Mouse (Mus musculus) heart, adult 2 months (tissue): ENCODE results near the gene Fgfr2. TPM values are rescaled to one million over a fixed set of nuclear protein-coding genes. Genes with fewer than 3 reads are reported as not detected.
A peak's percentile ranks its signal among the peaks of the same experiment; 100 is the strongest.

ENCODE experiments used
- DNase-seq, 2 experiments: peaks; one replicate each; pipeline ENCODE4 v3.0.0; 2021
- H3K27ac ChIP-seq: fragments of 200-600 bp; 2 replicates; pipeline ENCODE4 v1.8.1; 2022
- H3K27me3 ChIP-seq: fragments of 200-500 bp; 2 replicates; pipeline ENCODE4 v1.6.1; 2012; ENCODE audit warnings: mild to moderate bottlenecking, low read length, inconsistent platforms, mixed read lengths; ENCODE audit not compliant: control insufficient read depth, insufficient read depth
- H3K36me3 ChIP-seq: fragments of 200-500 bp; 2 replicates; pipeline ENCODE4 v1.6.1; 2012; ENCODE audit warnings: low read length, inconsistent platforms; ENCODE audit not compliant: control insufficient read depth, insufficient read depth
- H3K4me1 ChIP-seq: fragments of 200-500 bp; 2 replicates; pipeline ENCODE4 v1.6.1; 2011; ENCODE audit warnings: low read length; ENCODE audit not compliant: control insufficient read depth, insufficient read depth
- H3K4me3 ChIP-seq: fragments of 200-600 bp; 2 replicates; pipeline ENCODE4 v1.8.1; 2022
- H3K79me2 ChIP-seq: fragments of 200-500 bp; replicated peaks from 2 replicates; pipeline ENCODE4 v1.6.1; 2012; ENCODE audit warnings: mild to moderate bottlenecking, inconsistent platforms, low read length, moderate library complexity, mixed read lengths; ENCODE audit not compliant: control insufficient read depth, insufficient read depth
- H3K9ac ChIP-seq: fragments of 200-500 bp; 2 replicates; pipeline ENCODE4 v1.6.1; 2012; ENCODE audit warnings: low read depth, mild to moderate bottlenecking, control low read depth, inconsistent platforms, low read length, mixed read lengths
- CTCF ChIP-seq: fragments of 200-600 bp; IDR thresholded peaks from 2 replicates; pipeline ENCODE4 v1.8.1; 2022; ENCODE audit warnings: antibody characterized with exemption, mild to moderate bottlenecking, moderate library complexity
- EP300 ChIP-seq: fragments of 200-500 bp; IDR thresholded peaks from 2 replicates; pipeline ENCODE4 v1.6.1; 2011; ENCODE audit warnings: low read depth, low read length, control low read depth; ENCODE audit not compliant: insufficient read depth
- POLR2A ChIP-seq: fragments of 200-500 bp; IDR thresholded peaks from 2 replicates; pipeline ENCODE4 v1.6.1; 2011; ENCODE audit warnings: mild to moderate bottlenecking, low read depth, low read length, control low read depth; ENCODE audit not compliant: insufficient read depth
- WGBS: fragments of 180-500 bp; shearing (Covaris S2); methylation state at CpG from one replicate; pipeline ENCODE4 v1.1.7; 2018; 5-methylcytosine and 5-hydroxymethylcytosine counted together
- intact Hi-C: fragments of 180-260 bp; cut with DNase I; formaldehyde crosslinking; loops from one replicate; pipeline ENCODE4 v1.15.1; 2025
- polyA plus RNA-seq: library from polyadenylated mRNA; depleted of rRNA; stranded (reverse); fragments of >200 nt; gene quantifications from 2 replicates; pipeline ENCODE4 v1.2.3, GENCODE M21; 2012
- total RNA-seq, 2 experiments: library from RNA; stranded (reverse); gene quantifications; 2 replicates each; pipeline ENCODE4 v1.2.3; 2021

Gene Fgfr2
- total and polyA plus RNA-seq, 3 experiments = 1.1 to 2.0 (median 1.3) TPM

DNA sequence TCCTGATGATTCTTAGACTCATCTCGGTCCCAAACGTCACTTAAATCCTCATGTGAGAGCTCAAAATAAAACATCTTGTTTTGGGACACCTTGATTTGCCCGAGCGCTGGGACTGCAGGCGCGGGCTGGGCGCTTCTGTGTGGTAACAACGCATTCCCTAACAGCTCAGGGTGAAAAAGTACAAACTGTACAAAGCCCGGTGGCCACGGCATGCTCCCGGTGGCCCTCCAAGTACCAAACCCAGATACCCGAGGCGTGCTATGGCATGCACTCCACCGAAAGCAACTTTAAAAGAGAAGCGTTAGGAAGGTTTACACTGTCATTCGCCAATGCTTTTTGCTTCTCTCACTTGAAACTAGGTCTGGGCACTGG is 2187.7 kb downstream of the Fgfr2 start:
- 12% methylated on average over 16 of the region's 16 CpGs for WGBS
- no peaks in the 10 kb centered on the region for H3K27me3 ChIP-seq
- intact Hi-C loops = no loop called here

DNA sequence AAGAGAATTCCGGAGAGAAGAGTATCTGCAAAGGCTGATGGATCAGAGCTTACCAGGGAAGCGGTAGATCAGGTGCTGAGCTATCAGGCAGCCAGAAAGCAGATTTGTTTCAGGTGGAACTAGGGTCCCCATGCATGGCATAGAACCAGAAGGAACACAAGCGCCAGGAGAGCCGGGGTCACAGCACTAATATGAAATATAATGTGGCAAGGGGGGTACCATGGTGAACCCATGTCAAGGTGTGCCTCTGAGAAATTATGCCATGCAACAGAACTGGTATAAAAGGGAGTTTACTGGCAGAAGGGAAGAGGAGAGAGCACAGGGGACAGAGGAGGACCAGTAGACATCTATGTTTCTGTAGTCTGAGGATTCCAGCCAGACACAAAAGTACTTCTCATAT is 2188.5 kb downstream of the Fgfr2 start:
- Histone ChIP-seq H3K27me3 (no peaks in the 10 kb centered on the region), H3K79me2 (no peaks in the 10 kb centered on the region), H3K9ac (no peak overlapping the region), H3K27ac (no peak overlapping the region), H3K4me3 (no peak overlapping the region), H3K36me3 (no peaks in the 10 kb centered on the region), H3K4me1 (peaks cover 3% of the 10 kb centered on the region)
- intact Hi-C loops = no loop called here
- no peak for DNase-seq
- TF ChIP-seq POLR2A (no peak), CTCF (no peak), EP300 (no peak)
- WGBS = 93% methylated on average over 4 of the region's 4 CpGs

More for the DNA sequence above, 2187.7 kb downstream of the Fgfr2 start:
- H3K4me3 ChIP-seq = peak overlapping the region; percentile 64
- H3K79me2 ChIP-seq = no peaks in the 10 kb centered on the region
- H3K4me1 ChIP-seq = peaks cover 3% of the 10 kb centered on the region
- no peaks in the 10 kb centered on the region for H3K36me3 ChIP-seq
- no peak; the same call in 1 of the 2 replicates for TF ChIP-seq POLR2A
- TF ChIP-seq EP300 = no peak
- no peak for DNase-seq
- H3K27ac ChIP-seq = peak overlapping the region; percentile 85
- H3K9ac ChIP-seq = peak overlapping the region; percentile 47

DNA sequence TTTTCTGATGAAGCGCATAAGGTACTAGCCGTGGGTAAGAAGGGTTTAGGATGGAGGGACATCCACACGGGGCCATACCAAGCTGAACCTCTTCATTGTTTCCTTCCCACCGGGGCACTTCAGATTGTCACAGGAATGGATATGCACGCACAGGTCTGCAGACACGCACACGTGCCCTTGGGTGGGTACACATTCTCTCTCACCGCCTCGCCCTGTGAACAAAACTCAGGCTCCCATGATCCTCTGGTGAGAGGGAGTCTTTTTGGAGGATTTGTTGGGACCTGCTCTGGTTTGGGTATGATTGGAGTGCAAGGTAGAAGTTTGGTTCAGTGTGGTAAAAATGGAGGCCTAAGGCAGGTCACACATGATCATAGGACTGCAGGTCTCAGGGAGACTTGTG is 2190.2 kb downstream of the Fgfr2 start:
- 92% methylated on average over 9 of the region's 9 CpGs for WGBS
- TF ChIP-seq EP300 (no peak), CTCF (no peak), POLR2A (no peak)
- Histone ChIP-seq H3K9ac (no peak overlapping the region), H3K27me3 (no peaks in the 10 kb centered on the region), H3K36me3 (no peaks in the 10 kb centered on the region), H3K79me2 (no peaks in the 10 kb centered on the region), H3K4me3 (no peak overlapping the region), H3K4me1 (no peaks in the 10 kb centered on the region), H3K27ac (no peak overlapping the region)
- DNase-seq = no peak
- intact Hi-C loops = no loop called here

DNA sequence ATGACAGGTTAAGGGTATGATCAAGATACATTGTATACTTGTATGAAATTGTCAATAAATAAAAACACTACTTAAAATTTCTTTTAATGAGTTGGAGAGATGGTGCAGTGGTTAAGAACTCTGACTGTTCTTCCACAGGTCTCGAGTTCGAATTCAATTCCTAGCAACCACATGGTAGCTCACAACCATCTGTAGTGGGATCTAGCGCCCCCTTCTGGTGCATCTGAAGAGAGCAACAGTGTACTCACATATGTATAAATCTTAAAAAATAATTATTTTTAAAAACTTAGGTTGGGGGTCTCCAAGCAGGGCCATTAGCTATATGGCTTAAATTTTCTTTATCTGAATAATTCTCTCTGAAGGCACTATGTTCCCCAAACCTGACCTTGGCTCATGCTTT is 2192.7 kb downstream of the Fgfr2 start:
- WGBS = 70% methylated on average over 3 of the region's 3 CpGs
- no peak for DNase-seq
- Histone ChIP-seq H3K36me3 (no peaks in the 10 kb centered on the region), H3K9ac (no peak overlapping the region), H3K4me3 (no peak overlapping the region), H3K4me1 (no peaks in the 10 kb centered on the region), H3K27me3 (no peaks in the 10 kb centered on the region), H3K27ac (no peak overlapping the region), H3K79me2 (no peaks in the 10 kb centered on the region)
- intact Hi-C loops = no loop called here
- TF ChIP-seq EP300 (no peak), CTCF (peak; percentile 57), POLR2A (no peak)

DNA sequence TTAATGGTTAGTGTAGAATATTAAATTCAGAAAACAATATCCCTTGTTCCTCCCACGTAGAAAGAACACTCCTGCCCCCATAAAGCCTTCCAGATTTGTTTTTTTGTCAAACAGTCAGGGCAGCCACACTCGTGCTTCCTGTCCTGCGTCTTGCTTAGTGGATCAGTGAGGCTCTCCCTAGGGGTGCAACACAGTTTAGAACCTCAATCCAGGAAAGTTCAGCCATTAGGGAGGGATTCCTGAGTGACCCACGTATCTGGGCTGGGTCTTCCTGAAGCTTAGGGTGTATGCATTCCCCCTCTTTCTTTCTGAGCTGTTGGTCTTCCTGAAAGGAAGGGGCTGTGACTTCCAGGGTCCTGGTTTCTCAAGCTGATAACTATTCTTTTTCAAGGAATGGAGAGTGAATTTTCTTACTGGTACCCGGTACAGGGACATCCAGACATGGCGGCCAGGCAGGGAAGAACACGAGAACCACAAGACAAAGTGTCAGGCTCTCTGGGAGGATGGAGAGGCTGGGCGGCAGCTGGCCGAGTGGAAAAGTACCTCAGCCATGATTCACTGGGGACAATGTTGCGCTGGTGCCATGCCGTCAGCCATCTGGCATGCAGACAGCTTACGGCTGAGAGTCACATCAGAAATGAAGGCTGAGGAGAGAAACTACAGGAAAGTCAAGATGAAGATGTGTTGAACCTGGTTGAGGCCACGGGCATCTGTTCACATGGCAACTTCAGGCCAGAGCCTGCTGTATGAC is 2200.0 kb downstream of the Fgfr2 start:
- Histone ChIP-seq H3K9ac (no peak overlapping the region), H3K4me1 (peaks cover 5% of the 10 kb centered on the region; the same call in 1 of the 2 replicates), H3K4me3 (no peak overlapping the region), H3K27me3 (no peaks in the 10 kb centered on the region), H3K27ac (peak overlapping the region; percentile 53), H3K79me2 (no peaks in the 10 kb centered on the region), H3K36me3 (no peaks in the 10 kb centered on the region)
- intact Hi-C loops = no loop called here
- peak; percentile 49 to 52 for DNase-seq
- WGBS = 45% methylated on average over 13 of the region's 13 CpGs
- no peak for TF ChIP-seq POLR2A
- TF ChIP-seq EP300 = no peak
- TF ChIP-seq CTCF = no peak

DNA sequence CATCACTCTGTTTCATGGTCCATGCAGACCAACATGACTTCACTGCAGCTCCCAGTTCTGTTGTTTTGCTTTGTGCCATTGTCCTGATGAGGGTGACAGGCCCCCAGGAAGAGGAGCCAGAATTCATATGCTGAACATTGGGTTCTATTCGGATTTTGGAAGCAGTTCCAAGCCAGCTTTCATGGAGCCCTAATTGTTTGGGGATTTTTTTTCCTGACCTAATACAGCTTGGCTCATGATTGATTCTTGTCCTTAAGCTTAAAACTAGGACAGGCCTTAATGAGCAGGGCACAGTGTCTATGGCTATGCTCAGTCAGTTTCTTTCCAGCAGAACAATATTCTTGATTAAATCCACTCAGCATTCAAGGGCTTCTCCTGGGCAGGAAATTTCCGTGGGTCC is 2204.9 kb downstream of the Fgfr2 start:
- Histone ChIP-seq H3K4me3 (no peak overlapping the region), H3K79me2 (no peaks in the 10 kb centered on the region), H3K36me3 (no peaks in the 10 kb centered on the region), H3K9ac (no peak overlapping the region), H3K27me3 (no peaks in the 10 kb centered on the region), H3K4me1 (peaks cover 3% of the 10 kb centered on the region; the same call in 1 of the 2 replicates), H3K27ac (no peak overlapping the region)
- no peak for TF ChIP-seq EP300
- TF ChIP-seq CTCF = no peak
- no peak for TF ChIP-seq POLR2A
- intact Hi-C loops = loop anchor here (10.0 kb wide), 1 partner anchor 127 kb away; no protein-coding TSS in a partner anchor
- no peak for DNase-seq
- 70% methylated on average over 2 of the region's 2 CpGs for WGBS
